Mouse (Mus musculus) testis, postnatal 14 days (tissue): ENCODE results near the gene Ifnar2.

Experiments used
- DNase-seq: peaks from one replicate; pipeline ENCODE4 v3.0.0; 2021; ENCODE audit warnings: low spot score

Gene Ifnar2

GRCm38 (mm10) chr16:91372577-91373472 lies at the start of gene Ifnar2:
Gene Ifnar2, plus strand, starts transcription at chr16:91372783.
- DNase-seq, result peak; percentile 69

DNA sequence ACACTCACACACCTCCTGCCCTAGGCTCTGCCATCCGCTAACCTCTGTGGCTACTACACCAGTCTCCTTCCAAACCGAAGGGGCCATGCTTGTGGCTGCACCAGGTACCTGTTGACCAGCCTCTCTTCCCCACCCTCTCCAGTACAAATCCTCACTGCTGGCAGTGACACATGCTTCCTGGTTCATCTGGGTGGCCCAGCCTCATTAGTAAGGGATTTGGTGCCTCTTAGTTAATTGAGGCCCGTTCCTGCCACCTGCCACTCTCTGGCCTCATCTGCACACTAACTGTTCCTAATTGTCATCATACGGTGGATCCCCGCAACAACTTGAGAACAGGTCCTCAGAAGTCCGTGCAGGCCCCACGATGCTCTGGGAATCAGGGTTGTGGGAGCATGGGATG lies 45.0 kb upstream of the Ifnar2 start:
- no peak for DNase-seq

DNA sequence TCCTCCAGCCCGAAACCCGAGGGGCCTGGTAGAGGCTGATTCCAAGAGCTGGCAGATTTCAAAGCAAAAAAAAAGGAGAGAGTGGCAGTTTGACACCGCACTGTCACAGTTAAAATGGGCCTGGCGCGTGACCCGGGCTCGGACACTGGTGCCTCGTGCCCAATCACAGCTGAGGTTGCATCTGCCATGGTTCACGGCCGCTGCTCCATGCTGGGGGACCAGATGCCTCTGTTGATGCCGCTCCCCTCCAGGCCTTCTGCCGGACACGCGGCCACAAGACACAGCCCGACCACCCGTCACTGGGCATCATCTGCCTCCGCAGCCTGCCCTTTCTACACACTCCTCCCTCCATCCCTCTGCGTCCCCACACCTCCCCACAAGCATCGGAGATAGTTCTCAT lies 43.7 kb upstream of the Ifnar2 start:
- no peak for DNase-seq

DNA sequence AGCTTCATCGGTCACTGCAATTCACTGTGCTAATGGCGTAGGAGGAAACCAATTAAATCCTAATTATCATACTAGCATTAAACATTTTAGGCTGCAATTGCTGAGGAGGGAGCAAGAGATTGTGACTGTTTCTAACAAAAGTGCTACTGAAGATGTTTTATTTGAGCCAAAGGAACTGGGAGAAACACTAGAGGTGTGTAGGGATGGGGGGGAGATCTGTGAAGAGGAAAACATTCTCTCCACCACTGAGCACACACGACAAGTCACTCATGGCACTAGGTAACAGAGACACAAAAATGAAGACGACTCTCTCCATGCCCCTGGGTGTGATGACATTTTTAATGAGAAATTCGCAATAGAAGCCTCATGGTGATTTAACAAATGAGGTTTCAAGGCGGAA lies 42.1 kb upstream of the Ifnar2 start:
- no peak for DNase-seq

GRCm38 (mm10) chr16:91331153-91331552 lies 41.4 kb upstream of the Ifnar2 start:
- DNase-seq, result no peak

DNA sequence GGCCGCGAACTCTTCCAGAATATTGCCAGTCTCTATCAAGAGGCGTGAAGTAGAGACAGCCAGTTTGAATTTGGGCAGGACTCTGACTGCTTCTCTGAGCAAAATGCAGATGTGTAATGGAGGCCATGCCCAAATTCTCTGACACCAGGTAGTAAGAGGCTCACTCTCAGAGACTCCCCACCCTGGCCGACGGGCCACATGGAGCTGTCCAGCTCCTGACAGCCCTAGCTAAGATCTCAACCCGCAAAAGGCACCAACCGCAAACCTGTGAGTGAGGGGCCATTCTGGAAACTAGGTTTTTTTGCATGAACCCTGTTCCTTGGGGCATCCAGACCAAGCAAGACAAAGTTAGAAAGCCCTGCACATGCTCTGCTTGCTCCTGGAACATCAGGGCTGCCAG lies 39.7 kb upstream of the Ifnar2 start:
- no peak for DNase-seq

DNA sequence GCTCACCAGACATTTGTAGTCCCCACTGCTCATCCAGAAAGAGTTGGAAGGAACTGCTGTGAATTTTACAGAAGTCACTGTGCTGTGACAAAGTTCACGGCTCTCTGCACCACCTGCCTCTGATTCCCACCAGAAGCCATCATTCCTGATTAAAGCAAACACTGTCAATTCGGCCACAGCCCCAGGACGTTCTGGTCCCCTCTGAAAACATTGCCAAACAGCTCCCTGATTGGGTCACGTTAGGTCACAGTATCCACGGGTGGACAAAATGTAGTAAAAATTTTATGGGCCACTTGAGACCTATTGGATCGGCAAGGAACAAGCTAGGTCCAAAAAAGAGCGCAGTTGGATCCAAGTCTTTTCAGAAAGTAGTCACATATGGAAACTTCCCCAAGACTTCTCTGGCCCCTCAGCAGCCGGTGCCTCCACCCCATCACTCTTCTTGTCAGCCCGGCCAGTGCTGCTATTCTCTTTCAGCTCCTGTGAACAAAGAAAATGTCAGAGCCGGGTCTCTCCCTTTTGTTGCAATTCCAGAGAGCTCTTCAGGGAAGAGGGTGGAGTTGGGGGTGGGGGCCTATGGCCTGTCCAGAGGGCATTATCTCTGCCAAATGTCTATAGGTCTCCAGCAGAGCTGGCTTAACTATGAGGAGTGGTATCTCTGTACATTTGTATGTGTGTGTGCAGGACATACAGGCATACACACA lies 38.2 kb upstream of the Ifnar2 start:
- no peak for DNase-seq

- no peak for DNase-seq
Measured at GRCm38 (mm10) chr16:91336753-91337152, 35.8 kb upstream of the Ifnar2 start.

DNA sequence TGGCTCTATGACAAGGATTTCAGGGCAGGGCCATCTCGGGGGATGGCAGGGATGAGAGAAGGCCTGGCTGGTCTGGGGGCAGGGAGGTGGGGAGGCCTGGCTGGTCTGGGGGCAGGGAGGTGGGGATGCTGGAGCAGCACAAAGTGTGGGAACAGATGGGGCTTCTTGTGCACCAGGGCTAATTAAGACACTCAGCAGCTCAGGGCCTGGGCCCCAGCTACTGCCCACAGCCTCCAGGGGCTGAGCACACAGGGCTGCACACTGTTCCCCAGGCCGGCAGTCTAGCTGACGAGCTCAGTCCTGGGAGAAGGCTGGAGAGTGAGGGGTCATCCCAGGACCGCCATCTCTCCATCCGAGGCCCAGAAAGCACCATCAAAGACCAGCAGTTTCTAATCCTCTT lies 35.1 kb upstream of the Ifnar2 start:
- no peak for DNase-seq

GRCm38 (mm10) chr16:91346491-91346890 lies 26.1 kb upstream of the Ifnar2 start:
- no peak for DNase-seq

GRCm38 (mm10) chr16:91347491-91348263 lies 24.9 kb upstream of the Ifnar2 start:
- no peak for DNase-seq

GRCm38 (mm10) chr16:91348264-91348565 lies 24.4 kb upstream of the Ifnar2 start:
- DNase-seq, result no peak

DNA sequence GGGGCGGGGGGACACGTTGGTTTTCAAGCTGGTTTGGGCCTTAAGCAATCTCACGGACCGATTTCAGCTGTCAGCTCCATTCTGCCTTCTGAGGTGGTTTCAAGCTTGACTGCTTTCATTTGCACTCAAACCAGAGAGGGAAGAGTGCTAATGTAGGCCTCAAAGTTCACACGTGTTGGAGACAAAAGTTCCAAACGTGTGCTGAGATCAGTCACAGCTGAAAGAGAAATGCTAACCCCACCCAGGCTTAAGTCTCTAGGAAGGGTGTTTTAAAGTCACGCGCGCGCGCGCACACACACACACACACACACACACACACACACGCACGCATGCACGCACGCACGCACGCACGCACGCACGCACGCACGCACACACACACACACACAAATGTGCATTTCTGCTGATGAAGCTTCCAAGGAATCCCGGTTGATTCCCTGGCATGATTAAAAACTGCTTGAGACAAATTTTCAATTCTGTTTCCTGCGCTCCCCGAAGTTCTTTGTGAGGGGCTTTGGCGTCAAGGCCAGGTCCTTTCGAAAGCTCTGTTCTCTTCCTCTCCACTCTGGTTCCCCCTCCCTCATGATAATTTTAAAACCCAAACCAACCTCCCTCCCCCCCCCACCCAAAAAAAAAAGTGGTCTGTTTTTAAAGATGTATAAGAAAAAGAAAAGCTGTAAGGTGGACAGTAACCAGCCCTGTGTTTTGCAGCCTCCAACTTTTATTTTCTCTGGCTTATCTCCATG lies 23.8 kb upstream of the Ifnar2 start:
- no peak for DNase-seq

GRCm38 (mm10) chr16:91352084-91352562 lies 20.5 kb upstream of the Ifnar2 start:
- DNase-seq, result peak; percentile 59

GRCm38 (mm10) chr16:91352749-91353148 lies 19.8 kb upstream of the Ifnar2 start:
- no peak for DNase-seq

DNA sequence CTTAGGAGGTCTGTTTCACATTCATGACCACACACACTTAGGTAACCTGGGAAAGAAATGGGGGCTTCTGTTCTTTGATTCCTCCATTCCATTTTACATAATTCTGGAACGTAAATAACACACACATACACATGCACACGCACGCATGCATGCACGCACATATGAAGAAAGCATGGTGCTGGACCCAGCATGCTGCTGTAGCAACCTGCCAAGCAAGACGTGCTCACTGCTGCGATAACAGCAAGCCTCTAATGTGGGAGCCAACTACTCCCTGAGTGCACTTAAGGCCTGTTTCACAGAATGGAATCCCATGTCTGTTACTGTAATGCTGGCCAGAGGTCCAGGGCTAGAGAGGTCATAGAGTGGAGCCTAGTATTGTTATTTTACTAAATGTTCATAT lies 19.4 kb upstream of the Ifnar2 start:
- no peak for DNase-seq

DNA sequence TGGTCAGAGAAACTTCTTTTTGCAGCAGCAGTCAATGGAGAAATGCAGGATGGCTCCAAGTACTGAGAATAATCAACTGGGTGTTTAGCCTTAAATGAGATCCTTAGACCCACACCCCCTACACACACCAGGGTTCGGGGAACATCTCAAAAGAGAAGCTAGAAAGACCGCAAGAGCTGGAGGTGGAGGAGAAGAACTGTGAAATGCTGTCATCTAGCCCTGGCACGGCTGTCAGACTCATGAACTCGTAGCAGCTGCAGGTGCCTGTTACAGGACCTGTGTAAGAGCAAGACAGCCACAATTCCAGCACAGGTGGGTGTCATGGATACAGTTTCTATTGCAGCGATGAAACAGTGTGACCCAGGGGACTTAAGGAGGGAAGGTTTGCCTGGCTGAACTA lies 18.9 kb upstream of the Ifnar2 start:
- DNase-seq, result no peak

DNA sequence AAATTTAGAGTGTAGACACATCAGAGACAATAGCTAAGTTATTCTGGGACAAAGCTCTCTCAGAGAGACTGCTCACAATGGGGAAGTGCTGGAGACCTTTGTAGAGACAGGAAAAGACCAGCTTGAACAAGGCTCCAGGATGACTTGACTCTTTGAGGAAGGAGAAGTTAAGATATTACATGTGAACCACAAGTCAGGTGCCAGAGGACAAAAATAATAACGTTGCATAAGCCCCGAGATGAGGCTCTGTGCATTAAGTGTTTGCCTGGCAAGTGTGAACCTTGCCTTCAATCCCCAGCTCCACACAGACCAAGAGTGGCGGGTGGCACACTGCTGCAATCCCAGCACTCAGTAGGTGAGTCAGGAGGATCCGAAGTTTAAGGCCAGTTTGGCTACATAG lies 18.0 kb upstream of the Ifnar2 start:
- no peak for DNase-seq

- no peak for DNase-seq
Measured at GRCm38 (mm10) chr16:91355160-91355559, 17.4 kb upstream of the Ifnar2 start.

DNA sequence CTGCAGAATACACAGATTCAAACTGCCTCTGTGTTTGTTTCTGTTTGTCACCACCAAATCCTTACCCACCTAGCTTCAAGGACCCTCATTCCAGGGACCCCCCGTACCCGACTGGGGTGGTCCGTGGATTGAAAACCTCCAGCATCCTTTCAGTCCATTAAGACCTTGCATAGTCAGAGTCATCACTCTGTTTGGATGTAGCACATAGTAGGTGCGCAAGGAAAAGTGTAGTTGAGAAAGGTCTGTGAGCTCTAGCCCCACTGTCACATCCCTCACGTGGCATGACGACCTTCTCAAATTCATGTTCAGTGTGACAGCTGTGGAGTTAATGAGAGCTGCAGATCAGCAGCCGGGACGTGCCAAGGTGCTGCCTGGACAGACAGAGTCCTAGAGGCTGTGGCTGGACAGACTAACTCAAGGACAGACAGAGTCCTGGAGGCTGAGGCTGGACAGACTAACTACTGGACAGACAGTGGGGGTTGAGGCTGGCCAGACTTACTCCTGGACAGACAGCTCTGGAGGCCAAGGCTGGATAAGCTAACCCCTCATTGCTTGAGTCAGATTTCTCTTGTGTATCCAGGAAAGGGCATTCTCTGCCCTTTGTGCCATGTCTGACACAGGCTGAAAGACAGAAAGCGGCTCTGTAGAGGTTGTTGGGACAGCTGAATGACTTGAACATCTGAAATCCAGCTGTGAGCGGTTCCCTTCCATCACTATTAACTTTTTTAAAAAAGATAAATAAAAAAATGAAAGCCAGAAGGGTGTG lies 15.6 kb upstream of the Ifnar2 start:
- no peak for DNase-seq

DNA sequence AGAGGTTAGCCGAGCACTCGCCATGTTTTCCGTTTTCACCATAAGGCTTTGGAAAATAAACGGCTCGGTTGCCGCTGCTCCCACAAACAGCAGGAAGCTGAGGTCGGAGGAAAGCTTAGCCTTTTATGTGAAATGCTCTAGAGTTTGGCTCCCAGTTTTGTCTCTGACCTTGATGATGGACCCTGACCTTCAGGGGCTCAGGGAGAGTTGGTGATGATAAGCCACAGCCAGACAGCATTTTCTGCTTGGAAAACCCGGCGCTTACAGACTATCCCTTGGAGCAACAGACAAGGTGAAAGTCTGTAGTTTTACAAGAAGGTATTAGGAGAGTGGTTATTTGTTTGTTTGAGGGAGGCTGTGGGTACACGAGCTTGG lies 15.1 kb upstream of the Ifnar2 start:
- DNase-seq, result no peak
